Mouse (Mus musculus): ENCODE results near the gene Ube2o.

DNA sequence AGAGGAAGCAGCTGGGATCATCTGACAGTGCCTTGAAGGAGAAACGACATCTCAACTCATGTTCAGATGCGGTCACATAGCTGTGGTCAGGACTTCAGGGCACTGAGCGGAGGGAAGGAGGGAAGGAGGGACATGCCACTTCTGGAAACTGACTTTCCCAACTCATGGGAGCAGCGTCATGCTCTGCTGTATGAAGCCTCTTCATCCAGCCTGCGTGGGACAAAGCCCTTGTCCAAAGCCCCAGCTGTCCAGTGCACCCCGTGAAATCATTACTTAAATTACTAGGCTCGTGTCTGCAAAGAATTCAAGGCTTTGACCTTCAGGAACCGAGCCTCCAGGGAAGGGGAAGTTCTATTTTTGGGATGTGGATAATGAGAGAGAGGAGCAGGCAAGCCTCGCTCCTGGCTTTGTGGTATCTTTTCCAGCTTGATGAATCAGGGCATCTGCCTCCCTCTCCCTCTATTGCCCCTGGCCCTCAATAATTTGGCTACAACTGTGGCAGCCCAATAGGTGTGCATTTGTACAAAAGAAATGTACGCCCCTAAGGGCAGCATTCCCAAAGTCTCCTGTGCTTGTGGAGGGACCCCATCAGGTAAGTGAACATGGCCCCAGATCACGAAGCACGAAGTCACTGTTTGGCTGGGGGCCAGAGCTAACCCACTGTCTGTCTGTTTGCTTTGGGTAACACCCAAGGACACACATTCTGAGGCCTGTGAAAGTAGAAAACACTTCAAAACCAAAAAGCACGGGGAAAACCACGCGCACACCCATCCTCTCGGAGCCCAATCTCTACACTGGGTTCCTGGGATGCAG, 58.2 kb downstream of the Ube2o start:
- no peak for TF ChIP-seq CTCF (IDR thresholded peaks at IDR 0.05; ENCODE audit: low read depth, low read length)
- TF ChIP-seq POLR2A (IDR thresholded peaks at IDR 0.05; ENCODE audit: extremely low read depth, insufficient read depth, low read length): no peak

Data from liver, adult 2 months (tissue).